Mouse (Mus musculus) thymus, adult 2 months (tissue): ENCODE measurements around the gene Cacna1c. TPM values are rescaled to one million over a fixed set of nuclear protein-coding genes. Genes with fewer than 3 reads are reported as not detected.

Experiments
- DNase-seq: peaks from one replicate; pipeline ENCODE4 v3.0.0; 2021
- H3K27ac ChIP-seq: fragments of 200-500 bp; 2 replicates; pipeline ENCODE4 v1.5.1; 2012; ENCODE audit warnings: low read length, control low read depth; ENCODE audit not compliant: control insufficient read depth, insufficient read depth
- H3K27me3 ChIP-seq: fragments of 200-500 bp; 2 replicates; pipeline ENCODE4 v1.6.1; 2012; ENCODE audit warnings: mild to moderate bottlenecking, low read length, moderate library complexity, mixed read lengths; ENCODE audit not compliant: control insufficient read depth, insufficient read depth
- H3K36me3 ChIP-seq: fragments of 200-500 bp; 2 replicates; pipeline ENCODE4 v1.6.1; 2012; ENCODE audit warnings: mild to moderate bottlenecking, low read length, moderate library complexity; ENCODE audit not compliant: control insufficient read depth, insufficient read depth
- H3K4me1 ChIP-seq: fragments of 200-500 bp; replicated peaks from 2 replicates; pipeline ENCODE4 v1.6.1; 2012; ENCODE audit warnings: low read length; ENCODE audit not compliant: control insufficient read depth, insufficient read depth
- H3K4me3 ChIP-seq: fragments of 200-500 bp; 2 replicates; pipeline ENCODE4 v1.5.1; 2012; ENCODE audit warnings: mild to moderate bottlenecking, low read length, control low read depth, moderate library complexity; ENCODE audit not compliant: control insufficient read depth, insufficient read depth
- CTCF ChIP-seq: fragments of 200-500 bp; IDR thresholded peaks from 2 replicates; pipeline ENCODE4 v1.5.1; 2012; ENCODE audit warnings: mild to moderate bottlenecking, control low read depth, low read length, moderate library complexity, borderline replicate concordance; ENCODE audit not compliant: control insufficient read depth, poor library complexity, insufficient read depth; ENCODE audit errors: extremely low read depth
- POLR2A ChIP-seq: fragments of 200-500 bp; IDR thresholded peaks from 2 replicates; pipeline ENCODE4 v1.6.1; 2012; ENCODE audit warnings: mild to moderate bottlenecking, low read length, control low read depth, moderate library complexity; ENCODE audit not compliant: control insufficient read depth, poor library complexity, insufficient read depth; ENCODE audit errors: extremely low read depth
- WGBS: fragments of 180-500 bp; shearing (Covaris S2); methylation state at CpG from one replicate; pipeline ENCODE4 v1.1.7; 2018; 5-methylcytosine and 5-hydroxymethylcytosine counted together
- polyA plus RNA-seq: library from polyadenylated mRNA; depleted of rRNA; stranded (reverse); fragments of >200 nt; gene quantifications from 2 replicates; pipeline ENCODE4 v1.2.3, GENCODE M21; 2012

Cacna1c gene
- polyA plus RNA-seq, 1 experiment, result 4.8 TPM

- no peaks in the 10 kb centered on the region for H3K4me1 ChIP-seq
- 52% methylated on average over 18 of the region's 18 CpGs for WGBS
- DNase-seq, result no peak
- H3K36me3 ChIP-seq, result no peaks in the 10 kb centered on the region
- no peak overlapping the region for H3K27ac ChIP-seq
- no peaks in the 10 kb centered on the region for H3K27me3 ChIP-seq
- no peak overlapping the region for H3K4me3 ChIP-seq
- TF ChIP-seq POLR2A (no peak), CTCF (no peak)
Measured at GRCm38 (mm10) chr6:118864696-118865620, 331.3 kb downstream of the Cacna1c start.

DNA sequence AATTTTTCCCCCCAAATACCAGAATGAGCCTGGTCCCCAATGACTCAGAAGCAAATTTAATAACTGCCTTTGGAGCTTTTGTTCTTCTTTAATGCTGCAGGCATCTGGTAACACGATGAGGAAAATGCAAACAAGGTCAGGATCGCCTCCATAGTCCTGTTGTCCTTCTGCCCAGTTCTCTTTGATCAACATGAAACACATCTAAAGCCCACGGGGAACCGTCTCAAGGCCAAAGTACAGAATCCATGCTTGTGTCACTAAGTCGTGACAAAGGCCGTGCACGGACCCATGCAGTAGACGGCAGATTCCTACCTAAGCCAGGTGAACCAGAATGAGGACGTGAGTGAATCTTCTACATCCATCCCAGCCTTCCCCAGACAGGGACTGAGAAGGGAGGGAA, 333.5 kb downstream of the Cacna1c start:
- Histone ChIP-seq H3K4me1 (no peaks in the 10 kb centered on the region), H3K27ac (no peak overlapping the region), H3K36me3 (no peaks in the 10 kb centered on the region), H3K4me3 (no peak overlapping the region), H3K27me3 (no peaks in the 10 kb centered on the region)
- TF ChIP-seq POLR2A, result no peak
- TF ChIP-seq CTCF, result no peak
- 94% methylated on average over 9 of the region's 9 CpGs for WGBS
- no peak for DNase-seq

GRCm38 (mm10) chr6:118862091-118862490, 334.1 kb downstream of the Cacna1c start:
- 95% methylated on average over 5 of the region's 5 CpGs for WGBS
- Histone ChIP-seq H3K36me3 (no peaks in the 10 kb centered on the region), H3K27ac (no peak overlapping the region), H3K27me3 (no peaks in the 10 kb centered on the region), H3K4me3 (no peak overlapping the region), H3K4me1 (no peaks in the 10 kb centered on the region)
- TF ChIP-seq POLR2A, result no peak
- no peak for TF ChIP-seq CTCF
- DNase-seq, result no peak

DNA sequence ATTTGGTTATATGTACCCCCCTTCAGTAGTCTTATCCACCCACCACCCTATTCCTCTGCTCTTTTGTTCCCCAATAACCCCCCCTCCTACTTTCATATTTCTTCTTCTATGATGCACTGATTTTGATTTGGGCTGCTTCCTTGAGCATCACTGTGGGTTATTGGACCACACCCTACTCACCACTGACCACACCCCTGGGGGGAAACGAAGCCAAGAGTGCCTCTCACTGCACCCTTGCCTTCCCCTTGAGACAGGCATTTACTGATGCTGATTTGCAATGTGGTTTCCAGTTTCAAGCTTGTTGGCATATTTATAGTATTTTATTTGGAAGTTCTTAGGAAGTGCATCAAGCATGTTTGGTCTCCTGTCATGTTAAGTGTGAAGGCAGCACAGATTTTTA, 337.8 kb downstream of the Cacna1c start:
- no peak overlapping the region for H3K4me3 ChIP-seq
- no peak for DNase-seq
- no peaks in the 10 kb centered on the region for H3K27me3 ChIP-seq
- H3K36me3 ChIP-seq, result no peaks in the 10 kb centered on the region
- 50% methylated on average over 1 of the region's 1 CpGs for WGBS
- H3K4me1 ChIP-seq, result no peaks in the 10 kb centered on the region
- TF ChIP-seq POLR2A (no peak), CTCF (no peak)
- no peak overlapping the region for H3K27ac ChIP-seq

- Histone ChIP-seq H3K4me1 (no peaks in the 10 kb centered on the region), H3K36me3 (no peaks in the 10 kb centered on the region), H3K27ac (no peak overlapping the region), H3K4me3 (no peak overlapping the region), H3K27me3 (no peaks in the 10 kb centered on the region)
- TF ChIP-seq POLR2A, result no peak
- TF ChIP-seq CTCF, result no peak
- WGBS, result 84% methylated on average over 6 of the region's 6 CpGs
- no peak for DNase-seq
Measured at GRCm38 (mm10) chr6:118852131-118852530, 344.1 kb downstream of the Cacna1c start.

- DNase-seq, result no peak
- no peak for TF ChIP-seq CTCF
- TF ChIP-seq POLR2A, result no peak
- Histone ChIP-seq H3K36me3 (no peaks in the 10 kb centered on the region), H3K4me3 (no peak overlapping the region), H3K4me1 (no peaks in the 10 kb centered on the region), H3K27ac (no peak overlapping the region), H3K27me3 (no peaks in the 10 kb centered on the region)
- WGBS, result 95% methylated on average over 3 of the region's 3 CpGs
Measured at GRCm38 (mm10) chr6:118851086-118851485, 345.1 kb downstream of the Cacna1c start.
